Mouse (Mus musculus) cerebellum, adult 11-12 months (tissue): ENCODE data around the gene Tmed6.
"Not testable (repeated sequence)": the region's sequence is repeated elsewhere in the genome, so short reads cannot be mapped to it uniquely, and the experiment has no call there.

ENCODE experiments used
- DNase-seq: peaks from one replicate; pipeline ENCODE4 v3.0.0; 2022

Tmed6 gene

GRCm38 (mm10) chr8:107065511-107066496 lies at the start of gene Tmed6:
TSS of gene Tmed6 (minus strand) at chr8:107065644.
- DNase-seq = no peak

DNA sequence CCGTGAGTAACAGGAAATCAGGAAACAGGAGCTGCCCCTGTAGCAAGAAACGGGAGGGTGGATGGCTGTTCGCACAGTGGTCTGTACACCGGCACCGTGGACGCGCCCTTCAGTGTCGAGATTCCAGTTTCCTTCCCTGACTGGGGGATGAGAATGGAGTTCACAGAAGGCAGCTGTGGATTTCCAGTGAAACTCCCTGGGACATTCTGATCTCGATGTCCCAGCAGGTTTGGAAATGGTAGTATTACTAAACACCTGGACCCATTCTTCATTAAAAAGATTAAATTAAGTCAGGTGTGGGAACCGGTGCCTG lies 49.5 kb upstream of the Tmed6 start:
- DNase-seq = no peak

GRCm38 (mm10) chr8:107114150-107115007 lies 48.9 kb upstream of the Tmed6 start:
- no peak for DNase-seq

DNA sequence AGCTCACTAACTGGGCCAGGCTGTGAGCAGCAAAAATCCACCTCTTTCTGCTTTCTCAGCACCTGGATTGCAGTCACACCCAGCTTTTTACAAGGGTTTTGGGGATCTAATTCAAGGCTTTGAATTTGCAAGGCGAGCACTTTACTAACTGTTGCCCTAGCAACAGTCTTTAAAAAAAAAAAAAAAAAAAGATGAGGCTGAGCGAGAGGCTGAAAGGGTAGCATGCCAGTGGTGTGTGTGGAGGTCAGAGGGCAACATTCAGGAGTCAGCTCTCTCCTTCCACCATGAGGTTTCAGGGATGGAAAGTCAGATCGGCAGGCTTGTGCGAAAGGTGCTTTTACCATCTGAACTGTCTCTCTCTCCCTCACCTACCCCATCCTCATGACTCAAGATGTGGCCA lies 47.8 kb upstream of the Tmed6 start:
- no peak for DNase-seq

- DNase-seq = no peak
Measured at GRCm38 (mm10) chr8:107111340-107112105, 46.1 kb upstream of the Tmed6 start.

DNA sequence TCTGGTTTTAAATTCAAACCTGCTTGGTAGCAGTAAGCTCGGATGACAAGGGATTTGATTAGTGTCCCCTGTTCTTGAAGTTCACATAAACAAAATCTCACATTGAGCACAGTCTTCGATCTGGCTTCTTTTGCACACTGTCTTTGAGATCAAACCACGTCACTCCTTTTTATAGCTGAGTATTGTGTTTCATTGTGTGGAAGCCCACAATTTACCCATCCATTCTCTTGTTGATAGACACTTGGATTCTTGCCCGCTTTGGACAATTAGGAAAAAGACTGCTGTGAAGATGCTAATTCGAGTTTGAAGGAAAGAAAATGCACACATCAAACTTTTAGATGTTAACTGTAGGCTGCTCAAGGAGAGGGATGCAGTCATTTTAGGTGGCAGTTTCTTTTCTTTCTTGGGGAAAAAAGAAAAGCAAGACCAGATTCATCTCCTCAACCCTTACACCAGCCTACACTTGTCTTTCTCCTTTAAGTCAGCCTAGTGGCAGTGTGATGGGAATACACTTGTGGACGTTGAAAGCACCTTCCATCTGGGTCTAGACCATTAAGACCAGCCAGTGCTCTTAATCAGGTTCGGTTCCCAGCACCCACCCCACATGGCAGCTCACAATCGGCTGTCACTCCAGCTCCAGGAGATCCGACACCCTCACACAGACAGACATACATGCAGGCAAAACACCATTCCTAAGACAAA lies 45.3 kb upstream of the Tmed6 start:
- DNase-seq = no peak

- no peak for DNase-seq
Measured at GRCm38 (mm10) chr8:107109816-107110435, 44.5 kb upstream of the Tmed6 start.

GRCm38 (mm10) chr8:107108978-107109720 lies 43.7 kb upstream of the Tmed6 start:
- DNase-seq = no peak

DNA sequence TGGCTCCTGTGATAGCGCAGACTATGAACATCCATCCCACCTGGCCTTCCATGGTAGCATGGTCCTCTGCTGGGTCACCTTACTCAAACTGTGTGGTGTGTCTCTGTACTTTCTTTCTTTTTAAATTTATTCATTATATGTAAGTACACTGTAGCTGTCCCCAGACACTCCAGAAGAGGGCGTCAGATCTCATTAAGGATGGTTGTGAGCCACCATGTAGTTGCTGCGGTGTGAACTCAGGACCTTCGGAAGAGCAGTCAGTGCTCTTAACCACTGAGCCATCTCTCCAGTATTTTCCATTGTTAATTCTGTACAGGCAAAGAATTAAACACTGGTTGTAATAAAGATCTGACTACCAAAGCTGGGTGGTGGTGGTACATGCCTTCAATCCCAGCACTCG lies 42.6 kb upstream of the Tmed6 start:
- not testable (repeated sequence) for DNase-seq

DNA sequence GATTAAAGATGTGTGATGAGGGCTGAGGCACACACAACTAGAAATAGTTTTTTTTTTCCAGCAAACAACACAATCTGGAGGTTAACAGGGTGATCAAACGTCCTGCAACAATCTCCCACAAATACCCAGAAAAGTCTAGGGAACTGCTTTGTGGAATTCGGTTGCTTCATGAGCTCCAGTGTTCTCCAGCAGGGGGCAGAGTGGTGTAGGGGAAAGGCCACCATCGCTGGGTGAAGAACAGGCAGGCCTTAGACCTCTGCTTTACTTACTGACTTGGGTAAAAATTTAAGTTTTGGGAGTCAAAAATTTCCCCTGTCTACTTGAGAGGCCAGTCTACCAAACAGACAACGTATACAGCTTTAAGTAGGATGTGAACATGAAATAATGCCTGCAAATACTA lies 39.1 kb upstream of the Tmed6 start:
- DNase-seq = peak; percentile 25

DNA sequence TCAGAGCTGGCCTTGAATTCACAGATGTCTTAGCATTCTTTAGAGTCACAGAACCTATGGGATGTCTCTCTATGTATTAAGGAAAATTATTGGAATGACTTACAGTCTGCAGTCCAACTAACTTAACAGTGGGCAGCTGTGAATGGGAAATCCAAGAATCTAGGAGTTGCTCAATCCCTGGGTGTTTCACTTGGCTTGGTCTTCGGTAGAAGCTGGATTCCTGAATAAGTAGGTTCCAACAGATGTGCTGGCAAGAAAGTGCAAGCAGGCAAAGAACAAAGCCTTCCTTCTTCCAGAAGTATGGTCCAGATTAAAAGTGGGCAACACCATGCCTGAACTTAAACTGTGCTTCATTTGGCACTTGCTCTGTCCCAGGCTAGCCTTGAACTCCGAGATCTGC lies 35.2 kb upstream of the Tmed6 start:
- DNase-seq = no peak

DNA sequence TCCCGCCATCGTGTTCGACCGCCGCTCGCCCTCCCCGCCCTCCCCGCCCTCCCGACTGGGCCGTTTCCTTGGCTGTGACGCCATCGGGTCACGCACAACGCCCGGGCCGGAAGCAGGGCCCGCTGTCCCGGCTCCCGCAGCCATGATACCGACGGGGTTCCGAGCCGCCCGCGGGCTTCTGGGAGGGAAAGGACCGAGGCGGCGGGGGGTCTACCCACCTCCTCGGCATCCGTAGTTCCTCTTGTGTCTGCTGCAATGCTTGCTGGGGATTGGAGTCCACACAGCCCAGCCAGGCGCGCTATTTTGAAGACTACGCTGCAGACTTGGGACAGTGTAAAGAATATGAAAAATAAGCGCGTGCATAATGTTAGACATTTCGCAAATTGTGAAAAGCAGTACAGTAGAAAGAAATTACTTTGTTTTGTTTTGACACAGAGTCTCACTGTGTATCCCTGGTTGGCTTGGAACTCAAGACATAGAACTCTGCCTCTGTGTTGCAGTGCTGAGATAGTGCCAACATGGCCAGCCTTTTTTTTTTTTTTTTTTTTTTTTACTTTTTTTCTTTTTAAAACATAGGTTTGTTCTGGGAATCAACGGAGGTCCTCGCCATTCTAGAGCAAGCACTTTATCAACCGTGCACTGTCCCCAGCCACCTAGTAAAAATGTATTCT lies 31.1 kb upstream of the Tmed6 start, which contains the start of gene Terf2:
Gene Terf2 (minus strand): TSS at position 182 of the 671 bp plus-strand sequence.
- DNase-seq = peak; percentile 97

GRCm38 (mm10) chr8:107095717-107096365 lies 30.4 kb upstream of the Tmed6 start:
- DNase-seq = no peak

GRCm38 (mm10) chr8:107090531-107090930 lies 25.1 kb upstream of the Tmed6 start:
- DNase-seq = no peak

- no peak for DNase-seq
Measured at GRCm38 (mm10) chr8:107088526-107089063, 23.2 kb upstream of the Tmed6 start.

DNA sequence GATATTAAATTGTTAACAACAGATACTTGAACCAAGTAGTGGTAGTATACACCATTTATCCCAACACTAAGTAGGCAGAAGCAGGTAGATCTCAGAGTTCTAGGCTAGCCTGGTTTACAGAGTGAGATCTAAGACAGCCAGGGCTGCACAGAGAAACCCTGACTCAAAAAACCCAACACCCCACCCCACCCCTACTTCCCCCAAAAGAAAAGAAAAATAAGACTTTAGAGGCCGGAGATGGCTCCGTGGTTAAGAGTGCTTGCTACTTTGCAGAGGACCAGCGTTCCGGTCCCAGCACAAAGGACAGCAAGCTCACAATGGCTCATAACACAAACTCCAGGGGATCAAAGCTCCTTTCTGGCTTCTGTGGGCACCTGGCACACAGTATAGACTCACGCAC lies 20.6 kb upstream of the Tmed6 start:
- DNase-seq = no peak

- no peak for DNase-seq
Measured at GRCm38 (mm10) chr8:107085358-107085757, 19.9 kb upstream of the Tmed6 start.

GRCm38 (mm10) chr8:107076239-107076888 lies 10.9 kb upstream of the Tmed6 start:
- no peak for DNase-seq

DNA sequence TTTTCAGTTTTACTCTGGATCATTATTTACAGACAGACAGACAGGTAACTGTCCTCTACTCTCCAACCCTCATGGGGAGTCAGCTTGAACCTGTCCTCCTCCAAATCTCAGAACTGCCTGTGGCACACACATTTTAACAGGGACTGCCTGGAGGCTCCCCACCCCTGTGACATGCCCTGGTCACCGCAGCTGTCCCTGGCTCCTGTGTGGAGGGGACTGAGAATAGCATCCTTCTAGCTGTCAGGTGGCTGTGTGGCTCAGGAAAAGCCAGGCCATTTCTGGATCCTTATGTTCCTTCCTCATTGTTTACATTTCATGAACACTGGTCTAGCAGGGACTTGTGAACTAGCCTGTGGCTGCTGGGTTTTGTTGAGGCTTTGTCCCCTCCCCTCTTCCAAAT lies 8.7 kb upstream of the Tmed6 start:
- no peak for DNase-seq
